Mouse (Mus musculus) ES-E14 (cell line): ENCODE measurements around the gene Tns2.

Experiments used
- CHD2 ChIP-seq: IDR thresholded peaks from 2 replicates; pipeline ENCODE4 v1.6.1; 2014; ENCODE audit warnings: mild to moderate bottlenecking, low read depth, low read length, inconsistent platforms
- HCFC1 ChIP-seq: IDR thresholded peaks from 2 replicates; pipeline ENCODE4 v1.6.1; 2012; ENCODE audit warnings: low read length, inconsistent platforms, borderline replicate concordance; ENCODE audit not compliant: insufficient read depth
- MAFK ChIP-seq: IDR thresholded peaks from 2 replicates; pipeline ENCODE4 v1.6.1; 2014; ENCODE audit warnings: mild to moderate bottlenecking, low read depth, low read length, inconsistent platforms; ENCODE audit not compliant: insufficient read depth
- ZC3H11A ChIP-seq: IDR thresholded peaks from 2 replicates; pipeline ENCODE4 v1.6.1; 2012; ENCODE audit warnings: low read depth, mild to moderate bottlenecking, inconsistent platforms, low read length, borderline replicate concordance
- ZNF384 ChIP-seq: IDR thresholded peaks from 2 replicates; pipeline ENCODE4 v1.6.1; 2012; ENCODE audit warnings: low read depth, low read length, inconsistent platforms

GRCm38 (mm10) chr15:102103947-102104555 lies 3.8 kb downstream of the Tns2 start:
- TF ChIP-seq CHD2 (no peak), MAFK (no peak), ZC3H11A (no peak), HCFC1 (no peak), ZNF384 (no peak)
